In genomic region chr12:81992996-81993395, GRCm38 (mm10) we compare ENCODE assay signal across 35 mouse cellular contexts.
"Had no signal": no experiment of that assay in that cellular context is flagged by ENCODE, and none has a peak within 500 bp of the region (broad histone marks: within the 10 kb centered on the region; RNA-seq: fewer than 3 reads in every experiment).

No protein-coding gene starts in this region.

- H3K27ac ChIP-seq: heart, embryonic 10.5 days; heart, embryonic 13.5 days; heart, embryonic 15.5 days; hindbrain, embryonic 10.5 days; hindbrain, embryonic 12.5 days; hindbrain, embryonic 13.5 days; hindbrain, embryonic 14.5 days; hindbrain, embryonic 15.5 days; hindbrain, postnatal 0 days; intestine, embryonic 15.5 days; kidney, embryonic 15.5 days; kidney, postnatal 0 days; layer of hippocampus, adult 2 months had no signal

- ATAC-seq: hindbrain, embryonic 16.5 days; hindbrain, postnatal 0 days; inflammation-experienced regulatory T-cells, adult 6 months; intestine, embryonic 15.5 days; intestine, embryonic 16.5 days; intestine, postnatal 0 days had no signal

- H3K4me3 ChIP-seq: heart, embryonic 10.5 days; heart, embryonic 12.5 days; heart, embryonic 13.5 days; heart, embryonic 15.5 days; hindbrain, embryonic 10.5 days; hindbrain, embryonic 12.5 days; hindbrain, embryonic 13.5 days; hindbrain, embryonic 15.5 days; intestine, embryonic 15.5 days; kidney, embryonic 15.5 days; layer of hippocampus, adult 2 months had no signal

- H3K4me2 ChIP-seq: heart, embryonic 11.5 days; heart, embryonic 12.5 days; heart, embryonic 13.5 days; heart, embryonic 15.5 days; hindbrain, embryonic 12.5 days; hindbrain, embryonic 13.5 days; hindbrain, embryonic 14.5 days; hindbrain, embryonic 15.5 days; intestine, embryonic 15.5 days; kidney, embryonic 15.5 days had no signal

- H3K27me3 ChIP-seq: heart, embryonic 12.5 days; heart, embryonic 13.5 days; heart, embryonic 15.5 days; hindbrain, embryonic 12.5 days; hindbrain, embryonic 13.5 days; hindbrain, embryonic 15.5 days; intestine, embryonic 15.5 days; kidney, embryonic 15.5 days had no signal

- DNase-seq: heart, postnatal 10 days; heart, postnatal 14 days; heart, postnatal 36 days; heart, postnatal 4 days; kidney, adult 11 months; kidney, adult 18-20 months; kidney, adult 2 months; kidney, adult 8-10 months; kidney, adult 9 months; kidney, postnatal 10 days; kidney, postnatal 14 days; kidney, postnatal 25 days; kidney, postnatal 36 days; kidney, postnatal 4 days; layer of hippocampus, adult 9-11 months; layer of hippocampus, postnatal 36 days had no signal

- H3K4me1 ChIP-seq: heart, embryonic 15.5 days; hindbrain, embryonic 10.5 days; hindbrain, embryonic 12.5 days; hindbrain, embryonic 13.5 days; hindbrain, embryonic 15.5 days had no signal

- H3K9me3 ChIP-seq: heart, embryonic 10.5 days; heart, embryonic 12.5 days; heart, embryonic 13.5 days; heart, embryonic 15.5 days; hindbrain, embryonic 10.5 days; hindbrain, embryonic 12.5 days; hindbrain, embryonic 13.5 days; hindbrain, embryonic 15.5 days; intestine, embryonic 15.5 days; kidney, embryonic 15.5 days had no signal

- H3K9ac ChIP-seq: heart, embryonic 12.5 days; heart, embryonic 13.5 days; heart, embryonic 15.5 days; hindbrain, embryonic 12.5 days; hindbrain, embryonic 13.5 days; hindbrain, embryonic 14.5 days; hindbrain, embryonic 15.5 days; intestine, embryonic 15.5 days; kidney, embryonic 15.5 days had no signal
